Mouse (Mus musculus): ENCODE measurements around the gene Tuba1a.
"Not testable (repeated sequence)": the region's sequence is repeated elsewhere in the genome, so short reads cannot be mapped to it uniquely, and the experiment has no call there.

Tuba1a gene

DNA sequence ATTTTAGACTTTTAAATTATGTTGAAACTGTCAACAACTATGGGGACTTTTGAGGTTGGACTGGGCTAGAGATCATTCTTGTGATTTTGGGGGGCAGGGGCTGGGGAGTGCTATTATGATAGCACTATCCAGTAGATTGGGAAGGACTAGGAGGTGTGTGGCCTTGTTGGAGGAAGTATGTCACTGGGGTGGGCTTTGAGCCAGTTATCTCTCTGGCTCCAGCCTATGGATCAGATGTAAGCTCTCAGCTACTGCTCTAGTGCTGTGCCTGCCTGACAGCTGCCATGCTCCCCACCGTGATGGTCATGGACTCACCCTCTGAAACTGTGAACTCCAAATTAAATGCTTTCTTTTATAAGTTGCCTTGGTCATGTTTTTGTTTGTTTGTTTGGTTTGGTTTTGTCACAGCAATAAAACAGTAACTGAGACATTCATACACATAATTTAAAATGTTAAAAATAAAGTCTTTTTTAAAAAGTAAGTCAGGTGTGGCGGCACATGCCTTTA is 30.4 kb downstream of the Tuba1a start:
- DNase-seq = no peak

DNA sequence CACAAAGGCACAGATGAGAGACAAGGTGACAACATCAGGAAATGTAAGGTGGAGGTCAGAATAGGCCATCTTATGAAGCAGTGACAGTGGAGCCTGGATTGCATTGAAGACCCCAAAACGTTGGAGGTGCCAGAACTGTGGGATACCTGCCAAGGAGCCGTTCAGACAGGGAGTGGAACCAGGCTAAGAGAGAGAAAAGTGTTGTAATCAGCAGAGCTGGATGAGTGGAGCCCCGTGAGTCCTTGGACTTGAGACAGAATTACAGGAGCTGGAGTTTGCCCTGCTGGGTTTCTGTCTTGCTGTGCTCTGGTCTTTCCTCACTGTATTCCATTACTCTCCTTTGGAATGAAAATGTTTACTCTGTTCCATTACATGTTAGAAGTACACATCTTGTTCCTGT is 30.9 kb downstream of the Tuba1a start:
- DNase-seq = no peak

DNA sequence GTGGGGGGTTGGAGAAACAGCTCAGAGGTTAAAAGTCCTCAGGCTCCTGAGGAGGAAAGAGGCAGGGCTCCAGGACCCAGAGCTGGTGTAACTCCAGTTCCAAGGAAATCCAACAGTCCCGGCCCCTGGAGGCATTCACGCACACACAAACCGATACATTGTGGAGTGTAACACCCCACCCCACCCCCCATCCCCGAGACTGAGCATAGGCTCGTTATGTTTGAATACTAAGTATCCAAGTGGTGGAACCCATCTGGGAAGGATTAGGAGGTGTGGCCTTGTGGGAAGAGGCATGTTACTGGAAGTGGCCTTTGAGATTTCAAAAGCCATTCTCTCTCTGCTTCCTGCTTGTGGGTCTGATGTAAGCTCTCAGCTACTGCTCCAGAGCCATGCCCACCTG is 32.0 kb downstream of the Tuba1a start:
- no peak for DNase-seq

DNA sequence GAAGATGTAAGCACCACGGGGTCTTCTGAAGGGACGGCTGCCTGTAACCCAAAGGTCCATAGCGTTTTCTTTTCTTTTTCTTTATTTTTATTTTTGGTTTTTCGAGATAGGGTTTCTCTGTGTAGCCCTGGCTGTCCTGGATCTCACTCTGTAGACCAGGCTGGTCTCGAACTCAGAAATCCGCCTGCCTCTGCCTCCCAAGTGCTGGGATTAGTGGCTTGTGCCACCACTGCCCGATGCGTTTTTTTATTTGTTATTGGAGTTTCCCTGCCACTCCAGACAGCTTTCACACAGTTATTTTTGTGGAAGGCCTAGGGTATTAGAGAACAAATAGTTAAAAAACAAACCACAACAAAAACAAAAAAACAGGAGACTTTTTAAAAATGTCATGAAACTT is 35.0 kb downstream of the Tuba1a start:
- not testable (repeated sequence) for DNase-seq

DNA sequence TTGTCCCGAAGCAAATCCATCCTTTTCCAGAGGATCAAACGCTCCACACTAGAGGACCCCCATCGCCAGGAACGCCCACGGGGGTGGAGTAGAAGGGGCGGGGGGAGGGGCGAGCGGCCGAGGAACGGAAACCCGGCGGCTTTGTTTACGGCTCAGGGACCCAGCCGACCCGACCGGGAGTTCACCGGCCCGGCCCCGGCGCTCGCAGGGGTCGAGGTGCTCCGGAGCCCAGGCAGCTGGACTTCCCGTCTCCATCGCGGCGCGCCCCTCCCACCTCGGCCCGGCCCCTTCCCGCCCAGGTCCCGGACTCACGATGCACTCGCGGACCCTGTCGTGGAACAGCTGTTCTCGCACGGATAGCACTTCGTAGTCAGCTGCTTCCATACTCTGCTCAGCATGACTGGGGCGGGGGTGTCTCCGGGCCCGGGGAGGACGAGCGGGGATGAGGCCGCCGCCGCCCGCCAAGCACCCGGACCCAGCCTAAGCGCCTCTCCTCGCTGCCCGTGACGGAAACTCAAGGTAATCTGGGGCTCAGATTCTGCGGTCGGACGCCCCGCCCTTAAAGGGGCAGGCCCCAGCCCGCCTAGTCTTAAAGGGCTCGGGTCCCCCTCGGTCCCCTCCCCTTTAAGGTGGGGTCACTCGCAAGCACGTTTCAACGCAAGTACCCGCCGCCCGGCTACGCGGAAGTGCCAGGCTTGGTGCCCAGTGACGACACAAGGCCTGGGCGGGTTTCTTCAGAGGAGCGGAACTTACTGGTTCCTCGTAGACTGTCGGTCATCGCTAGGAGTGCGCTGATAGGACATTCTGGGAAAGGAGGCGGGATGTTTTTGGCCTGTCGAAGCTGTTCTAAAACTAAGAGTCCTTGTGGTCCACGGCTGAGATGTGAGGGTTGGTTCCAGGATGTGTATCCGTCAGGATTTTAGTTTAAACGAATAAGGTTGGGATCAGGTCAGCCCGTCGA is 35.7 kb downstream of the Tuba1a start, which contains the start of gene Lmbr1l:
Gene Lmbr1l (minus strand): TSS at position 694 of the 961 bp plus-strand sequence.
- DNase-seq = peak; percentile 100

DNA sequence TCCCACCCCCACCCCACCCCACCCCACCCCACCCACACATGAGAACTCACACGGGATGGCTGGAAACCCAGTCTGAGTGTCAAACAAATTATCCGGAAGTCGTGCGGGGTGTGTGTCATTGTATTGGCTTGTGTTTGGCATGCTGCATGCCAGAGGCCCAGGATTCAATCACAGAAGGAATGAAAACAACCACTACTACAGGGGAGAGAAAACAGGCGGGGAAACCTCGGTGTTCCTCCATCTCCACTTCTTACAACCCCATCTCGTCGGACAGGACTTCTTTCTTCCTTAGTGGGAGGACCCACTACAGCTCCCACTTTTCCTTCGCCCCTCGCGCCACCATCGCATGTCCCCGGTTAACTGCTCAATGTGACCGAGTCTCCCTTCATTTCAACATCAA is 36.4 kb downstream of the Tuba1a start:
- DNase-seq = peak; percentile 32

DNA sequence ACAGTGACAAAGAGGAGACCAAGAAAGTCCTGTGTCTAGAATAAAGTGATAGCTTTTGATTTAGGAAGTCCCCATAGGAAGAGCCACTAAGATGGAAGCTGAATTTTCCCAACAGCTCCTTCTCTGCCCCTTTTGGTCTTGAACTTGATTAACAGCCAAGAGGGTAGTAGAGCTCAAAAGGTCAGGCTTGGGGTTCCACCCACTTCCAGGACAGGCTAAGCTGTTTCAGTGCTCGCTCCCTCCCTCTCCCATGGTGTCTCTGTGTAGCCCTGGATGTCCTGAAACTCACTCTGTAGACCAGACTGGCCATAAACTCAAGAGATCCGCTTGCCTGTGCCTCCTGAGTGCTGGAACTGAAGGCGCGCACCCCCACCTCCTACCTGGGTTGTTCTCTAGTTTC is 37.5 kb downstream of the Tuba1a start:
- no peak for DNase-seq

DNA sequence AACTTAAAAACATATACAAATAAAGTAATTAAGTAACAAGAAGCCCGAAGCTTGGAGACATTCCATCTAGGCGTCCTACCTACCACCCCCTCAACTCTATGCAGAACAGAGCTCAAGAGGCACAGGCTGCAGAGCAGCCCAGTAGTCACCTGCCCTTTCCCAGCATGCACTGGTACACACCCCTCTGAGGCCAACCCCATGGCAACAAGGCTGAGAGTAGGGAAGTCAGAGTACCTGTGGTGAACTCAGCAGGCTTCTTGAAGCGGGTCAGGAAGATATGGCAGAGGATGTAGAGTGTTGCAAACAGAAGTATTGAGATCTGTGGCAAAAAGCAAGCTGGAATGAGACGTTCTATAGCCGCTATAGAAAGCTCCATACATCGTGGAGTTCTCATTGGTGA is 38.6 kb downstream of the Tuba1a start:
- no peak for DNase-seq

DNA sequence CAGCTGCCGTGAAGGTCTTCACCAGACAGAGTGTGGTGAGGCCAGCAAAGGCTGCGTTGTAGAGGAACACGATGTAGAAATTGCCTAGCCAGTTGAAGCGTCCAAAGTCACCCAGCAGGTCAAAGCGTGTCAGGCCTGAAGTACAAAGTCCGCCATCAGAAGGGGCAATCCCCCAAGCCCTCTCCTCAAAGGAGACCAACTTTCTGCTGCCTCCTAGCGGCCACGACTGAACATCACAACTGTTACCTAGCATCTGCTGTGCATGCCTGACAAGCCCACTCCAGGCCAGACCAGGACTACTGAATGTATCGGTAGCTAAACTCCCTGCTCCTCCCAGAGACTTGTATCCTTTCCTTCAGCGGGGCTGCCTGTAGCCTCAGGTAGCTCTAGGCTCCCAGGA is 48.8 kb downstream of the Tuba1a start:
- DNase-seq = peak; percentile 86

DNA sequence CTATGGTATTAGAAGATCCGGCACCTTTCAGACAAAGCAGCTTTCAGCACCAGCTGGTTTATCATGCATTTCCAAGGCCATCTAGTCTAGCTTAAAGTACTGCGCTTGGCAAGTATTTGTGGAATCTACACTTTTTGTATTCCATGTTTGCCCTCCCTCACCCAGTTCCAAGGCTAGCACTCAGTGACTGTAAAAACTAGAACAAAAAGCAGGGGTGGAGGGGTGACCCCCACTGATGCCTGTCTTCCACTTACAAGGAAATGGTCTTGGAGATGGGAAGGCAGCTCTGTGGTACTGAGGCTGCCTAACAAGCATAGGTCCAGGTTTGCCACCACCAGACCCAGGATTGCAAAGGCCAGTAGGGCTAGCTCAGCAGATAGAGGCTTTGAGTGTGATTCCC is 50.9 kb downstream of the Tuba1a start:
- no peak for DNase-seq

DNA sequence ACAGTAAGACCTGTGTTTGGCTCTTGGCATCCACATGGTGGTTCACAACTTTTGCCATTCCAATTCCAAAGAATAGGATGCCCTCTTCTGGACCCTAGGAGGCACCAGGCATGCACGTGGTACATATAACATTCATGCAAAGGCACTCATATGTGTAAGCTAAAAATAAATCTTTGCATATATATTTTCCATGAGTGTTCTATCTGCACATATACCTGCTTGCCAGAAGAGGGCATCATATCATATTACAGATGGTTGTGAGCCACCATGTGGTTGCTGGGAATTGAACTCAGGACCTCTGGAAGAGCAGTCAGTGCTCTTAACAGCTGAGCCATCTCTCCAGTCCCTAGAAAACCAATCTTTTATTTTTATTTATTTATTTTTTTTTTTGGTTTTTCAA is 52.0 kb downstream of the Tuba1a start:
- no peak for DNase-seq
